Mouse (Mus musculus): ENCODE measurements around the gene Slc4a2.

GRCm38 (mm10) chr5:24466762-24467161 lies 43.1 kb downstream of the Slc4a2 start:
- no peak for TF ChIP-seq GATA1 (IDR thresholded peaks at IDR 0.05; ENCODE audit: low read length)
- no peak for TF ChIP-seq TAL1 (IDR thresholded peaks at IDR 0.05; ENCODE audit: low read length)

Measured in erythroblast, embryonic 14.5 days (primary cell).